Mouse (Mus musculus): ENCODE data around the gene Rspry1.

Rspry1 gene

DNA sequence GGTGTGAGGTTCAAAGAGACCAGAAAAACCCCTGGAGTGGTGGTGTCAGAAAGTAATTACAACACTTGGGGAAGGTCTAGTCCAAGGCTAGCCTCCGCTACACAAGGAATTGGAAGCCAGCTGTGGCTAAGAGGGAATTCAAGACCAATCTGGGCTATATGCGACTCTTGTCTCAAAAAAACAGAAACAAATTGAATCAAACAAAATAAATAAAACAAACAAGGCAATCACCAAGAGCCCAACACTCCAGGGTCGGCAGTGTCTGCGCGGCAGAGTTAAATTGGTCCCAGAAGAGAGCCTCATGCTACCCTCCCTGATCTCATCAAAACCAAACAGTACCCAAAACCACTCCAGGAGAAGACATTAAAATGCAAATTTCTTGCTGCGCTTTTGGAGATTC lies 93.0 kb downstream of the Rspry1 start:
- Histone ChIP-seq H3K36me3 (ENCODE audit: control insufficient read depth, insufficient read depth, low read length, poor library complexity, severe bottlenecking) (no peaks in the 10 kb centered on the region), H3K27me3 (ENCODE audit: control insufficient read depth, insufficient read depth, low read length, poor library complexity, severe bottlenecking) (no peaks in the 10 kb centered on the region)
- DNase-seq (ENCODE audit: low read depth, low spot score), result no peak

DNA sequence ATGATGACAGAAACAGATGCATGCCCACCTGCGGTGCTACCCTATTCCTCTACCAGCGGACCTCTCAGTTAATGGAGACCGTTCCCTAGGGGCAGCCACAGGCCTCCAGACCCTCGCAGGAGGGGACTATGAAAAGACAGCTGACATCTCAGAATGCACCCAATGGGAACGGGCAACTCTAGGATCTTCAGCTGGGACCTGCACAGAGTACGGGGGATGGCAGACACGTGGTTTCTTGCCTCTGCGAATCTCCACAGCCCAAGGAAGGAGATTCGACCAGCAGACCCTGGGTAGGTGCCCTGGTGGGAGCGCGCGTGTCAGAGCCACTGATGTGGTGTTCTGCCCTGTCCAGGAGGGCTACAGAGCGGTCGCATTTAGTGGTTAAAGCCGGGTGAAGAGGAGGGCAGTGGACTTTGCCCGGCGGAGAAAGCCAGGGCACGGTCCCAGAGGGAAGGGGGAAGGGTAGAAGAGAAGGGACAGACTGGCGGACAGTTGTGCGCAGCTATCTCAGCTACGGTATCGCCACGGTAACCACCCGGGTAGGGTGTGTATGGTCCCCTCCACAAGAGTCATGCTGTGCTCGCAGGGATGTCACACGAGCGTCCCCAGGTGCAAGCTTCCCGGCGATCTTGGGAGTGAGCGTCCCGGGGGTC lies 93.7 kb downstream of the Rspry1 start:
- peak; percentile 14 for DNase-seq (ENCODE audit: low read depth, low spot score)
- no peaks in the 10 kb centered on the region for H3K27me3 ChIP-seq (ENCODE audit: control insufficient read depth, insufficient read depth, low read length, poor library complexity, severe bottlenecking)
- no peaks in the 10 kb centered on the region for H3K36me3 ChIP-seq (ENCODE audit: control insufficient read depth, insufficient read depth, low read length, poor library complexity, severe bottlenecking)

DNA sequence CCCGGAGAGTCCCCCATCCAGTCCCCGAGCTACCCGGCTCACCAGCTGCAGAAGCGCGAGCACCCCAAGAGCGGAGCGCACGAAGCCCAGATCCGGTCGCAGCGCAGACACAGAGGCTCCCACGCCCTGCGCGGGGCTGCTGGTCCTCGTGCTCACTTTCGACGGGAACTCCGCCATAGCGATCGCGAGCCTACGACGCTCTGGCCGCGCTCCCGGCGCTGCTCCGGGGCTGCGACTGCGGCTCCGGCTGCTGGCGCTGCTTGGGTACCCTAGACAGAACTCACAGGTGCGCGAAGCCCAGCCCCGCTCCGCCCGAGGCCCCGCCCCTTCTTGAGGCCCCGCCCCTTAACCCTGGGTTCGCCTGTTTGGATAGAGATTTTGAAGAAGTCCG lies 94.3 kb downstream of the Rspry1 start, which contains the start of gene Pllp:
Pllp (minus strand) TSS at position 285 of the 391 bp plus-strand sequence.
- peak; percentile 71 for DNase-seq (ENCODE audit: low read depth, low spot score)
- Histone ChIP-seq H3K36me3 (ENCODE audit: control insufficient read depth, insufficient read depth, low read length, poor library complexity, severe bottlenecking) (no peaks in the 10 kb centered on the region), H3K27me3 (ENCODE audit: control insufficient read depth, insufficient read depth, low read length, poor library complexity, severe bottlenecking) (no peaks in the 10 kb centered on the region)

DNA sequence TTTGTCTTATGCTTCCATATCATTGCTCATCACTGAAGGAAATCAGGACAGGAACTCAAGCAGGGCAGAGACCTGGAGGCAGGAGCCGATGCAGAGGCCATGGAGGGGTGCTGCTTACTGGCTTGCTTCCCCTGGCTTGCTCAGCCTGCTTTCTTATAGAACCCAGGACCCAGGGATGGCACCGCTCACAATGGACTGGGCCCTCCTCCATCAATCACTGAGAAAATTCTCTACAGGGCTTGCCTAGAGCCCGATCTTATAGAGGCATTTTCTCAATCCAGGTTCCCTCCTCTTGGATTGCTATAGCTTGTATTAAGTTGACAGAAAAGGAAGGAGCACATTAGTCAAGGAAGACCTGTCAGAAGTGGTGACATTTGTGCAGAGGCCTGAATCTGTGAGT lies 94.8 kb downstream of the Rspry1 start:
- no peak for DNase-seq (ENCODE audit: low read depth, low spot score)
- no peaks in the 10 kb centered on the region for H3K36me3 ChIP-seq (ENCODE audit: control insufficient read depth, insufficient read depth, low read length, poor library complexity, severe bottlenecking)
- H3K27me3 ChIP-seq (ENCODE audit: control insufficient read depth, insufficient read depth, low read length, poor library complexity, severe bottlenecking), result no peaks in the 10 kb centered on the region

DNA sequence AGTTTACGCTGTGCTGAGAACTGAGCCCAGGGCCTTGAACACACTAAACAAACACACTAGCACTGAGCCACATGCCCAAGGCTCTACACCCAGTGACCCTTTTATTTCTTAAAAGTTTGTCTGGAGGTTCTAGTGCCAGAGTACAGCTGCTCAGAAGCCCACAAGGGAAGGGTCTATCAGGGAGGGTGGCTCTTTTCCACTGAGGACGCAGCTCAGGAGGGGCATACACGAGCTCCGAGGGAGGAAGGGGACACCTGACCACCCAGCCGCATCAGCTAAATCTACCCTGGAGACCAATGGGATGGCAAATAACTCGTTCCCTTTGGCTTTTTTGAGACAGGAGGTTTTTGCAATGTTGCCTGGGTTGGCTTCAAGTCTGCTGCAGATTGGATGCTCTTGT lies 96.2 kb downstream of the Rspry1 start:
- Histone ChIP-seq H3K27me3 (ENCODE audit: control insufficient read depth, insufficient read depth, low read length, poor library complexity, severe bottlenecking) (no peaks in the 10 kb centered on the region), H3K36me3 (ENCODE audit: control insufficient read depth, insufficient read depth, low read length, poor library complexity, severe bottlenecking) (no peaks in the 10 kb centered on the region)
- no peak for DNase-seq (ENCODE audit: low read depth, low spot score)

DNA sequence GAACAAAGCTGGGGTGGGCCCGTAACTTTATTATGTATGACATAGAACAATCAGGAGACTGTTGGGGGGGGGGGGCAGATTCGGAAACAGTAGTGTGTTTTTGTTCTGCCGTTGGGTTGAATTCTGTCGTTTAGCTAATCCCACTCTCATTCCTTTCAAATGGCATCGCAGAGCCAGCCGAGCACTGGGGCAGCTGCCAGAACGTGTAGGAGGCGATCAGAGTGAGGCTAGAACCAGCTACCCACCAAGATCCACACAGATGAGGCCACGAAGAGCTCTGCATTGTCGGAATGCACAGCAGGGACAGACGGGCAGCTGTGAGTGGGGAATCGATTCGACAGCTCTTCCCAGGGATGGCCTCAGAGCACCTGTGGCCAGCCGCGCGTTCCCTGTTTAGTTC lies 97.6 kb downstream of the Rspry1 start:
- H3K27me3 ChIP-seq (ENCODE audit: control insufficient read depth, insufficient read depth, low read length, poor library complexity, severe bottlenecking), result no peaks in the 10 kb centered on the region
- H3K36me3 ChIP-seq (ENCODE audit: control insufficient read depth, insufficient read depth, low read length, poor library complexity, severe bottlenecking), result no peaks in the 10 kb centered on the region
- DNase-seq (ENCODE audit: low read depth, low spot score), result no peak

DNA sequence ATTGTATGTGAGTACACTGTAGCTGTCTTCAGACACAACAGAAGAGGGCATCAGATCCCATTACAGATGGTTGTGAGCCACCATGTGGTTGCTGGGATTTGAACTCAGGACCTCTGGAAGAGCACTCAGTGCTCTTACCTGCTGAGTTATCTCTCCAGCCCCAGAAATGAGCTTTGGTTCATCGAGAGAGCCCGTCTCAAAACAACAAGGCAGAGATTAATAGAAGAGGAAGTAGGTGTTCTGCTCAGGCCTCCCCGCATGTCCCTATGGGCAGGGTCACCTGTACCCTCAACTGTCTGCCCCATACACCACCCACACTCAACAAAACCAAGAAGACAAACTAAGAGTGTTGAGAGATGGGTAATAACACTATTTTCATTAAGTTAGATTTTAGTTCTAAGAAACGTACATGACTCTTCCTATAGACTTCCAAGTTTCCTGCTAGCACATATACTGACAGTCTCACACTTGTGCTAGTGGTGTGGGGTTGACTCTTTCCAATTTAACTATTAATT lies 98.7 kb downstream of the Rspry1 start:
- DNase-seq (ENCODE audit: low read depth, low spot score), result peak; percentile 38
- H3K36me3 ChIP-seq (ENCODE audit: control insufficient read depth, insufficient read depth, low read length, poor library complexity, severe bottlenecking), result no peaks in the 10 kb centered on the region
- H3K27me3 ChIP-seq (ENCODE audit: control insufficient read depth, insufficient read depth, low read length, poor library complexity, severe bottlenecking), result no peaks in the 10 kb centered on the region

DNA sequence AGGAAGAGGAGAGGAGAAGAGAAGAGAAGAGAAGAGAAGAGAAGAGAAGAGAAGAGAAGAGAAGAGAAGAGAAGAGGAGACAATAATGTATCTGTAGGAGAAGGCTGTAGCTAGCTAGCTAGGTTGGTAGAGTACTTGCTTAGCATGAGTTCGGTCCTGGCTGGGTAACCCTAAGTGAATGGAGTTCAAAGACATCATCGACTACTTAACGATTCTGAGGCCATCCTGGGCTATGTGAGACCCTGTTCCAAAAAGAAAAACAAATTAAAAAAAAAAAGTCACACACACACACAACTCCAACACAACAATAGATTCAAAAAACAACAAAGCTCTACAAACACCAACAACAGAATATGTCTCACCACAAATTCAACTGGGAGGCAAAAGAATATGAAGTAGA lies 100.4 kb downstream of the Rspry1 start:
- no peak for DNase-seq (ENCODE audit: low read depth, low spot score)
- H3K27me3 ChIP-seq (ENCODE audit: control insufficient read depth, insufficient read depth, low read length, poor library complexity, severe bottlenecking), result no peaks in the 10 kb centered on the region

DNA sequence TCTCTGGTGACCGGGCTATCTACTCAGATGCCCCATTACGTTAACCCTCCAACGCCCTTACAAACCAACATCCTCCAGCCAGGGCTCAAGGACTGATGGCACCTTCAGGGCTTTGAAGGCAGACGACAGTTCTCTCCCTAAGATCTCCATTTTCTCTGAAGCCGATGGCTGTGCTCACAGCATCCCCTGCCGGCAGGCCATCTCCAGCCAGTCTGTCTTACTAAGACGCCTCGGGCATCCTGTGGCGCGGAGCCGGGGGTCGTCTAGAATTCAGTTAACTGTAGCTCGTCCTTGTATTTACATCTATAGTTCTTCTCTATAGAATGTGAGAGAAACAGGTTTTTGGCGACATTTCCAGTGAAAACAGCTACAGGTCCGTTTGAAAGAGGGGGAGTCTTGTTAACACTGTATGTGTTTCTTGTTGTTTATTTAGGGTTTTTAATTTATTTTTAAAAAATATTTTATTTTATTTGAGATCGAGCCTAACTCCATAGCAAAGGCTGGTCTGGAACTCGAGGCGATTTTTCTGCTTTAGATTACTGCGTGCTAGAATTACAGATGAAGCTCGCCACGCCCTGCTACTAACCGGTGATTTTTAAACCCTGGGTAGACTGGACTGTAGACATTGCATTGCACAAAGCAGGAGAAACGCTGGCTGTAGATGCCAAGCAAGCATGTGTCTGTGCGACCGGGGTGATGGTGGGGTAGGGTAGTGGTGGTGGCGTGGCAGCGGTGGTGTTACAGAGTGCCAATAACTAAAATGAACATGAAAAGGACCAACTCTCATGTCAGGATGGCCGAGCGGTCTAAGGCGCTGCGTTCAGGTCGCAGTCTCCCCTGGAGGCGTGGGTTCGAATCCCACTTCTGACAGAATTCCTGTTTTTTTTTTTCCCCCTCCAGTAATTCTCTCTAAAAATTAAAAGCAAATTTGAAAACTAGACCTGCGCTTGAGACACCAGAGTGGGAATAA lies 101.4 kb downstream of the Rspry1 start:
- DNase-seq (ENCODE audit: low read depth, low spot score), result peak; percentile 87
- no peaks in the 10 kb centered on the region for H3K36me3 ChIP-seq (ENCODE audit: control insufficient read depth, insufficient read depth, low read length, poor library complexity, severe bottlenecking)
- H3K27me3 ChIP-seq (ENCODE audit: control insufficient read depth, insufficient read depth, low read length, poor library complexity, severe bottlenecking), result no peaks in the 10 kb centered on the region

More for the DNA sequence above, 100.4 kb downstream of the Rspry1 start:
- H3K36me3 ChIP-seq (ENCODE audit: control insufficient read depth, insufficient read depth, low read length, poor library complexity, severe bottlenecking), result no peaks in the 10 kb centered on the region

DNA sequence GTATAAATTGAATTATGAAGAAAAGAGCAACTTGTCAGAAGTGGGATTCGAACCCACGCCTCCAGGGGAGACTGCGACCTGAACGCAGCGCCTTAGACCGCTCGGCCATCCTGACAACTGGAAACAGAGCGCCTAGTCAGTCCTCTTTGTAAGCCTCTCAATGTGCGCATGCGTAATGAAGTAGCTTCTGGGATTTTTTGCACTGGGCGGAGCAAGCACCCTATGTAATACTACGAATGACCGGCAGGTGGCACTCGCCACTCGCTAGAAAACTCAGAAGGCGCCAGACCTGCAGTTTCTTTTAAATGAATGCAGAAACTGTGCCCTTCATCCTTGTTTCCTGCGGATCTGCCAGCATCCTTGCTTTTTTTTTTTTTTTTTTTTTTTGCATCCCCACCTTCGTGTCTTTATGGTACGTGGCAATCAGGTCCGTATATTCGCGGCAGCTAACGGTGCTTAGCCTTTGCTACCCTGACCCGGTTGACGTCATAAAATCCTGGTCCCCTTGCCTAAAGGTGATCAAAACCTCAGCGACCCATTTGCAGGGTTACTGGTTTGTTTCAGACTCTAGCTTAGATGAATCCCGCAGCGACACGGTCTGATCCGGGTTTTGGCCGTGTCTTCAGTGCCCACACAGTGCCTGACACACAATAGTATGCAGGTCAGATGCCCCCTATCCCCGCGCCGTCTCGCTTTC lies 102.4 kb downstream of the Rspry1 start:
- H3K27me3 ChIP-seq (ENCODE audit: control insufficient read depth, insufficient read depth, low read length, poor library complexity, severe bottlenecking), result no peaks in the 10 kb centered on the region

DNA sequence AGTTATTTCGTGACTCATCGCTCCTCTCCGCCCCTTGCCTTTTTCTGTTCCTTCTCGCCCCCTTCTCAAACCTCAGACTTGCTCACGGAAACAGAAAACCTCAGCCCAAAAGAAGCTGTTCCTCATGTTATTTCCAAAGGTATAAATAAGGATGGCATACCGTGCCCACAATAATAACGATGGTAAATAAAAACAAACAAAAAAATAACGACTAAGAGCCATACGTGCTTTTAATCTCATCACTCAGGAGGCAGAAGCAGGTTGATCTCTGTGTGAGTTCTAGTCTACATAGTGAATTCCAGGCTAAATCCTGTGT lies 102.9 kb downstream of the Rspry1 start:
- DNase-seq (ENCODE audit: low read depth, low spot score), result no peak
- Histone ChIP-seq H3K36me3 (ENCODE audit: control insufficient read depth, insufficient read depth, low read length, poor library complexity, severe bottlenecking) (no peaks in the 10 kb centered on the region), H3K27me3 (ENCODE audit: control insufficient read depth, insufficient read depth, low read length, poor library complexity, severe bottlenecking) (no peaks in the 10 kb centered on the region)

More for the DNA sequence above, 102.4 kb downstream of the Rspry1 start:
- peak; percentile 99 for DNase-seq (ENCODE audit: low read depth, low spot score)
- H3K36me3 ChIP-seq (ENCODE audit: control insufficient read depth, insufficient read depth, low read length, poor library complexity, severe bottlenecking), result no peaks in the 10 kb centered on the region

DNA sequence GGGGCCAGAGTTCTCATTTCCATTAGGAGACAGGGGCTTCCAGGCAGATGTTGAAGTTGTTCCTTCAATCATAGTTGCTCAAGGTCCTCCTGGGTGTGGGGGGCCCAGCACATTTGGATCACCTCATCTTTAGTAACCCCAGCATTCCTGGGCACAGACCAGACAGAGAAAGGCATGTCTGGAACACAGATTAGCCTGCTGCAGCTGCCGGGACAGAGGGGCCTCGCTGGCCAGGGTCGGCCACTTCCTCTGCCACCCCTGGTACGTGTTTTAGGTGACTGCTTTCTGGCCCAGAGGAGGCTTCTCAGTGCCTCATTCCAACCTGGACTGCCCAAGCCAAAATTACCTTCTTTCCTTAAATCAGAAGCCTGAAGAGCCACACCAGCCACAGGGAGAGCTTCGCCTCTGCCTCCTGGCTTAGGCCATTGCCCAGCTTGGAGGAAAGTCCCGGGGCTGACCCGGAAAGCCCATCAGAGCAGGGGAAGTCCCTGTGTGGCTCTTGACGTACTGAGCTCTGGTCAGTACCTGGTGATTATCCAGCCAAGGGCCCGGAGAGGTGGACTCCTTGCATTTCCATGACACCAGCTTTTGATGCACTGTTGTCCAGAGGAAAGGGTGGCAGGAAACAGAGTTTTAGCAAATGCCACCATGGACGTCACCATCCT lies 104.0 kb downstream of the Rspry1 start:
- no peak for DNase-seq (ENCODE audit: low read depth, low spot score)
- Histone ChIP-seq H3K27me3 (ENCODE audit: control insufficient read depth, insufficient read depth, low read length, poor library complexity, severe bottlenecking) (no peaks in the 10 kb centered on the region), H3K36me3 (ENCODE audit: control insufficient read depth, insufficient read depth, low read length, poor library complexity, severe bottlenecking) (no peaks in the 10 kb centered on the region)

DNA sequence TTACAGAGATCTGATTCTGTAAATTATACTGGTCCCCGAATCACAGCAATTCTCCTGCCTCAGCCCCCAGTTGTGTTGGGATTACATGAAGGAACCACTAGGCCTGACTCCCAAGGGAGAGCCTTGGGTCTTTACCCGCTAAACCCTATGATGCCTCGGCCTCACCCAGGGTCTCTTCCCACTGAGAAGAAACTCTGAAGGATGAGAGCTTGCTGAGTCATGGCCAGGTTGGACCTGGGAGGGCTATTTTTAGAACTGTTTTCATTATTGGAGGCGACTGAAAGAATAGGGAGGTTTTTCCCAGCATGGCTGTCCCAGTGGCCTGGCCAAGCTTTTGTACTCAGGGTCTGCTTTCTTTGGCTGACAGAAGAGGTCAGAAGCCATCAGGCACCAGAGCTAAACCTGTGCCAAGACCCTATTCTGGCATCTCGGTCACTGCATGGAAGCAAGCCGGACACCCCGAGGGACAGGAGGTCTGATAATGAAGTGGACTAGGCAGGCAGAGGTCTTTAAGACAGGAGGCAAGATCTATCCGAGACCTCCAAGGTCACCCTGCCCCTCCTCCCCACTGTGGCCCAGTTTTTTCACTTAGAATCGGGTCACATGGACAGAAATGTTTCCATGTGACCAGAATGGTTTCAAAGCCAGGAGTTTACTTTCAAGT lies 105.1 kb downstream of the Rspry1 start:
- no peak for DNase-seq (ENCODE audit: low read depth, low spot score)
- Histone ChIP-seq H3K27me3 (ENCODE audit: control insufficient read depth, insufficient read depth, low read length, poor library complexity, severe bottlenecking) (no peaks in the 10 kb centered on the region), H3K36me3 (ENCODE audit: control insufficient read depth, insufficient read depth, low read length, poor library complexity, severe bottlenecking) (no peaks in the 10 kb centered on the region)

Measured in splenic B cell, adult 2 months (primary cell).